Mouse (Mus musculus): ENCODE measurements at regions not wholly inside any gene's neighbourhood (a gene's known extent, or its start where the extent isn't known, plus 50 kb on each side); places are given as distances from the start of the nearest gene placed in this dataset.

DNA sequence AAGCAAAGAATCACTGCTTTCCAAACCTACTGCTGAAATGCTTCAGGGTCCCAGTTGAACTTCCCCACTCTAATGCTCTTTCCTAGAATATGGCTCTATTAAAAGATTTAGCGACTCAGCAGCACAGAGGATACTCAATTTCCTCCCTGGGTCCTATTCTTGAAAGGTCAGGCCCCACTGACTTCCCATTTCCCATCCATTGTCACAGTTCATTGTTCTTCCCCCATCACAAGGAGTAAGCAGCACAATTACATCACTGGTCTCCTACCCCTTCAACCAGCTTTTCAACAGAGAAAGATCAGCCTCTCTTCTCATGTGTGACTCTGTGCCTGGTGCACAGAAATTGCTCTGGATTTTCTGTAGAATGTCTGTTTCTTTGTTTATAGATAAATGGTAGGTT is 344.5 kb downstream of the Gsdmc2 start:
- Histone ChIP-seq H3K4me1 (ENCODE audit: control insufficient read depth, insufficient read depth, low read length) (no peaks in the 10 kb centered on the region), H3K9ac (ENCODE audit: low read depth, poor library complexity, severe bottlenecking) (no peak overlapping the region), H3K27ac (ENCODE audit: insufficient read depth, low read length) (no peak overlapping the region), H3K36me3 (ENCODE audit: control insufficient read depth, insufficient read depth, low read length, poor library complexity, severe bottlenecking) (no peaks in the 10 kb centered on the region), H3K9me3 (replicated peaks; ENCODE audit: control insufficient read depth, insufficient read depth, low read length, poor library complexity, severe bottlenecking) (no peaks in the 10 kb centered on the region), H3K4me3 (ENCODE audit: low read depth, low read length) (no peak overlapping the region), H3K27me3 (ENCODE audit: control insufficient read depth, insufficient read depth, low read length, poor library complexity, severe bottlenecking) (no peaks in the 10 kb centered on the region)
- TF ChIP-seq CTCF (IDR thresholded peaks at IDR 0.05; ENCODE audit: low read depth, low read length) (no peak), EP300 (IDR thresholded peaks at IDR 0.05; ENCODE audit: insufficient read depth, low read depth, low read length) (no peak), POLR2A (IDR thresholded peaks at IDR 0.05; ENCODE audit: insufficient read depth, low read length) (no peak)

DNA sequence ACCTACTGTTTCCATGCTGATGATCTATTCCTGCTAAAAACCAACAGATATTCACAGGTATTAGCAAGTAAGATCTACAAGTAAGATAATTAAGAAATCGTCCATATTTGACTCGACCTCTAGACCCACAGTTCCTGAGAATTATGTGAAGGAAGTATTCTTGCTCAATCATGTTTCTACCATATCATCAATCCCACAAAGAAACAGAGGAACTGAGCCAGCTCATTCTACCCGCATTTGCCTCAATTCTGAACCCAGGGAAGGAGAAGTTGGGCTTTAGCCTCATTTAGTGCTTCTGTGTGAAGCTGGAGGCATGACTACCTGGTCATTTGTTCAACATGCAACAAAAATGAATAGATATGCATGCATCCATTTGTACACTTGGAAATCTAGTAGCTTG is 346.5 kb downstream of the Gsdmc2 start:
- no peak overlapping the region for H3K27ac ChIP-seq (ENCODE audit: insufficient read depth, low read length)
- no peak overlapping the region for H3K4me3 ChIP-seq (ENCODE audit: low read depth, low read length)
- no peaks in the 10 kb centered on the region for H3K36me3 ChIP-seq (ENCODE audit: control insufficient read depth, insufficient read depth, low read length, poor library complexity, severe bottlenecking)
- H3K9me3 ChIP-seq (replicated peaks; ENCODE audit: control insufficient read depth, insufficient read depth, low read length, poor library complexity, severe bottlenecking): no peaks in the 10 kb centered on the region
- TF ChIP-seq EP300 (IDR thresholded peaks at IDR 0.05; ENCODE audit: insufficient read depth, low read depth, low read length) (no peak), POLR2A (IDR thresholded peaks at IDR 0.05; ENCODE audit: insufficient read depth, low read length) (no peak), CTCF (IDR thresholded peaks at IDR 0.05; ENCODE audit: low read depth, low read length) (no peak)
- no peaks in the 10 kb centered on the region for H3K4me1 ChIP-seq (ENCODE audit: control insufficient read depth, insufficient read depth, low read length)
- H3K9ac ChIP-seq (ENCODE audit: low read depth, poor library complexity, severe bottlenecking): no peak overlapping the region
- no peaks in the 10 kb centered on the region for H3K27me3 ChIP-seq (ENCODE audit: control insufficient read depth, insufficient read depth, low read length, poor library complexity, severe bottlenecking)

DNA sequence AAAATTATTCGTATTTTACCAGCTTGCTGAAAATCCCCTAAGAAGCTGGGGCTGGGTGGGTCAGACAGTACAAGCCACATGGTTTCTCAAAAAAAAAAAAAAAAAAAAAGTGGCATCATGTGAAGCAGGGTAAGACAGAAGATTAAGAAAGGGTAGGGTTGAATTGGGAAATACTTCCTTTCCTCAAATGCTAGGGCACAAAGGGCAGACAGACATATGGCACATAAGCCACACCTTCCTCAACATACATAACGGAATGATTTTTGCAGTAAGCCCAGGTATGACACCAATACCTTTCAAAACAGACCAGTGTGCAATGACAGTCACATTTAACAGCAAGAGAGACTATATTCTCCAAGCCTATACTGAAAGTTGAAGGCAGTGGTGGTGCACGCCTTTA is 347.8 kb downstream of the Gsdmc2 start:
- Histone ChIP-seq H3K9me3 (replicated peaks; ENCODE audit: control insufficient read depth, insufficient read depth, low read length, poor library complexity, severe bottlenecking) (no peaks in the 10 kb centered on the region), H3K27ac (ENCODE audit: insufficient read depth, low read length) (no peak overlapping the region), H3K4me3 (ENCODE audit: low read depth, low read length) (no peak overlapping the region), H3K36me3 (ENCODE audit: control insufficient read depth, insufficient read depth, low read length, poor library complexity, severe bottlenecking) (no peaks in the 10 kb centered on the region), H3K9ac (ENCODE audit: low read depth, poor library complexity, severe bottlenecking) (no peak overlapping the region), H3K27me3 (ENCODE audit: control insufficient read depth, insufficient read depth, low read length, poor library complexity, severe bottlenecking) (no peaks in the 10 kb centered on the region), H3K4me1 (ENCODE audit: control insufficient read depth, insufficient read depth, low read length) (no peaks in the 10 kb centered on the region)
- TF ChIP-seq CTCF (IDR thresholded peaks at IDR 0.05; ENCODE audit: low read depth, low read length): no peak
- TF ChIP-seq EP300 (IDR thresholded peaks at IDR 0.05; ENCODE audit: insufficient read depth, low read depth, low read length): no peak
- TF ChIP-seq POLR2A (IDR thresholded peaks at IDR 0.05; ENCODE audit: insufficient read depth, low read length): no peak

DNA sequence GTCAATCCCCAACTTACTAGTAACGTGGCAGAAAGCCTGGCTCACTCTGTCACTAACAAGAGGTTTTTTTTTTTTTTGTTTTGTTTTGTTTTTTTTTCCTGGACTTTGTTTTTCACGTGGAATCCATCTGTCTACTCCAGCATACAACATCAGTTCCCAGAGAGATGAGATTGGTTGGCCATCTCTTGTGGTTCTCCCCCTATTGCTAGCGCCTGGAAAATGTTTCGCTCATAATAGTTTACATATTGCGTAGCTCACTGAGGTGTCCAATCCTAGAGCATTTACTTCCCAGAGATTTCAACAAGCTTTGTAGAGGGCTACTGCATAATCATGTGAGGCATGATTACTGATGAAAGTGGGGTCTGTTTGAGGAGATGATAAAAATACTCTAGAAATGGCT is 360.1 kb downstream of the Gsdmc2 start:
- no peaks in the 10 kb centered on the region for H3K9me3 ChIP-seq (replicated peaks; ENCODE audit: control insufficient read depth, insufficient read depth, low read length, poor library complexity, severe bottlenecking)
- H3K27me3 ChIP-seq (ENCODE audit: control insufficient read depth, insufficient read depth, low read length, poor library complexity, severe bottlenecking): no peaks in the 10 kb centered on the region
- H3K4me3 ChIP-seq (ENCODE audit: low read depth, low read length): no peak overlapping the region
- H3K4me1 ChIP-seq (ENCODE audit: control insufficient read depth, insufficient read depth, low read length): no peaks in the 10 kb centered on the region
- no peak overlapping the region for H3K27ac ChIP-seq (ENCODE audit: insufficient read depth, low read length)
- no peak overlapping the region for H3K9ac ChIP-seq (ENCODE audit: low read depth, poor library complexity, severe bottlenecking)
- no peak for TF ChIP-seq POLR2A (IDR thresholded peaks at IDR 0.05; ENCODE audit: insufficient read depth, low read length)
- no peak for TF ChIP-seq CTCF (IDR thresholded peaks at IDR 0.05; ENCODE audit: low read depth, low read length)
- no peak for TF ChIP-seq EP300 (IDR thresholded peaks at IDR 0.05; ENCODE audit: insufficient read depth, low read depth, low read length)
- H3K36me3 ChIP-seq (ENCODE audit: control insufficient read depth, insufficient read depth, low read length, poor library complexity, severe bottlenecking): no peaks in the 10 kb centered on the region

DNA sequence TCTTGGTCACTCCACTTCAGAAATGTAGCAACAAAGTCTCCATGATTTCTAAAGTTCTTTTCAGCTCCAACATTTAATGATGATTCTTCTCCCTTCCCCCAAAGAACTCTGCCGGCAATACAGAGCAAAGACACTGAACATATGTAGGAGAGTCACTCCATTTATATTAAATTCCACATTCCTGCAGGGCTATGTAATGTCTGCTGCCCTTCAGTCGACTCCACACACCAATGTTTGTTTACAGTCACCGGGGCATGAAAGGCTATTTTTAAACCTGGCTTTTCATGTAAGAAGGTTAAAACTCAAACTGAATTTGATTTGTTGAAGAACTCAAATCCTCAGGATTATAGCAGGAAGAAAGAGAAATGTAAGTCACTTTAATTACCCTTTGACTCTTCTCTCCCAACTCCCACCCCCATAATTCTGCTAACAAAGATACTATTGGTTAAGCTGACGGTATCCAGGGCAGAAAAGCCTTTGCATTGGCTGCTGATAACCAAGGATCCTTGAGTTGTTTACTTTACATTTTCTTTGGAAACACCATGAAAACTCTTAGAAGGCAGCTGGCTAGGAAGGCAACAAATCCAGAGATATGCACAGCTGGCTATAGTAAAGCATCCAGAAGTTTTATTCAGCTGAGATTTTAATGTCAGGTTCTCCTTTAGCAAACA is 360.6 kb downstream of the Gsdmc2 start:
- Histone ChIP-seq H3K27ac (ENCODE audit: insufficient read depth, low read length) (no peak overlapping the region), H3K9ac (ENCODE audit: low read depth, poor library complexity, severe bottlenecking) (no peak overlapping the region), H3K4me1 (ENCODE audit: control insufficient read depth, insufficient read depth, low read length) (no peaks in the 10 kb centered on the region), H3K4me3 (ENCODE audit: low read depth, low read length) (no peak overlapping the region), H3K36me3 (ENCODE audit: control insufficient read depth, insufficient read depth, low read length, poor library complexity, severe bottlenecking) (no peaks in the 10 kb centered on the region), H3K27me3 (ENCODE audit: control insufficient read depth, insufficient read depth, low read length, poor library complexity, severe bottlenecking) (no peaks in the 10 kb centered on the region), H3K9me3 (replicated peaks; ENCODE audit: control insufficient read depth, insufficient read depth, low read length, poor library complexity, severe bottlenecking) (no peaks in the 10 kb centered on the region)
- TF ChIP-seq POLR2A (IDR thresholded peaks at IDR 0.05; ENCODE audit: insufficient read depth, low read length) (no peak), EP300 (IDR thresholded peaks at IDR 0.05; ENCODE audit: insufficient read depth, low read depth, low read length) (no peak), CTCF (IDR thresholded peaks at IDR 0.05; ENCODE audit: low read depth, low read length) (no peak)

DNA sequence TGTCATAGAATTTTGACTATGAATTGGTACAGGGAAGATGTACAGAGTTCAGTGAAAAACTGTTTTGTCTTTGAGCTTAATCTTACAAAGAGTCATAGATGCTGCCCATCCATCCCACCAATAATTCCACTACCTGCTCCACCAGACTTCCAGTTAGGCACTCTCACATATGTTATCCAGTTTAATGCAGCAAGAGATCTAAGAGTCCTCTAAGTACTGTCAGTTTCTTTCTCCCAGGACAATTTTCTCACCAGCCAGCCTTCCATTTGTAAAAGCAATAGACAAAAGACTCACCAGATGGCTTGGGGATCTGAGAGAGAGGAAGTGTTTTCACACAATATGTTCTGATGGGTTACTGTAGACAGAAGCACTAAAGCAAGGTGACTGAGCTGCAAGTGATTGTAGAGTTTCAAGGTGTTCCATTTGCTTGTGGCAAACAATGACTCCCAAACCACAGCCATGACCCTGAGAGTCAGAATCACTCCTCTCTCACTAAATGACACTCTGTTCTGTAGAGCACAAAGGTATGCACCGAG is 365.6 kb downstream of the Gsdmc2 start:
- H3K9ac ChIP-seq (ENCODE audit: low read depth, poor library complexity, severe bottlenecking): no peak overlapping the region
- H3K27me3 ChIP-seq (ENCODE audit: control insufficient read depth, insufficient read depth, low read length, poor library complexity, severe bottlenecking): no peaks in the 10 kb centered on the region
- no peak overlapping the region for H3K27ac ChIP-seq (ENCODE audit: insufficient read depth, low read length)
- H3K4me1 ChIP-seq (ENCODE audit: control insufficient read depth, insufficient read depth, low read length): no peaks in the 10 kb centered on the region
- no peak for TF ChIP-seq CTCF (IDR thresholded peaks at IDR 0.05; ENCODE audit: low read depth, low read length)
- no peak for TF ChIP-seq EP300 (IDR thresholded peaks at IDR 0.05; ENCODE audit: insufficient read depth, low read depth, low read length)
- TF ChIP-seq POLR2A (IDR thresholded peaks at IDR 0.05; ENCODE audit: insufficient read depth, low read length): no peak
- no peak overlapping the region for H3K4me3 ChIP-seq (ENCODE audit: low read depth, low read length)
- no peaks in the 10 kb centered on the region for H3K36me3 ChIP-seq (ENCODE audit: control insufficient read depth, insufficient read depth, low read length, poor library complexity, severe bottlenecking)
- no peaks in the 10 kb centered on the region for H3K9me3 ChIP-seq (replicated peaks; ENCODE audit: control insufficient read depth, insufficient read depth, low read length, poor library complexity, severe bottlenecking)
